ENCODE assay signal across 23 mouse cellular contexts in the genomic region with DNA sequence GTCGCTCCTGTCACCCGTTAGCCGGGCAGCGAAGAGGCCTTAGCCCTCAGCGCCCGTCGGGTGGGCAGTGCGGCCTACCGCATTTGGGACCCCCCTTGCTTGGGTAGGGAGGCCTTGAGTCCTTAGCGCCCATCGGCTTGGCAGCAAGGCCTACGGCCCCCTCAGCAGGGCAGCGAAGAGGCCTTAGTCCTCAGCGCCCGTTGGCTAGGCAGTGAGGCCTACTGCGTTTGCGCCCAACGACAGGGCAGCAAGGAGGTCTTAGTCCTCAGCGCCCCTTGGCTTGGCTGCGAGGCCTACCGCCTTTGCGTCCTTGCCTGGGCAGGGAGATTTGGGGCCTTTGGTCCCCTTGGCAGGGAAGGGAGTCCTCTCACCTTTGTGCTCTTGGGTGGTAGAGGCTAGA. TPM values are rescaled to one million over a fixed set of nuclear protein-coding genes. Genes with fewer than 3 reads are reported as not detected.
"Had no signal": no experiment of that assay in that cellular context is flagged by ENCODE, and none has a peak within 500 bp of the region (broad histone marks: within the 10 kb centered on the region; RNA-seq: fewer than 3 reads in every experiment).

No protein-coding gene starts in this region.

- DNase-seq: kidney, adult 18-20 months; kidney, postnatal 14 days; layer of hippocampus, adult 9-11 months; layer of hippocampus, postnatal 36 days; liver; liver, embryonic 13.5 days; liver, postnatal 0 days; lung, postnatal 36 days; retina, postnatal 1 day; right cerebral cortex, postnatal 4 days; spleen, adult 18-20 months; thymus, postnatal 14 days had no signal

- H3K36me3 ChIP-seq: intestine, embryonic 15.5 days; limb, embryonic 12.5 days; liver, embryonic 13.5 days; neural tube, embryonic 12.5 days had no signal

- H3K4me3 ChIP-seq: intestine, embryonic 15.5 days; limb, embryonic 12.5 days; liver, embryonic 13.5 days; neural tube, embryonic 12.5 days had no signal

- ATAC-seq: intestine, embryonic 15.5 days; liver, postnatal 0 days; lung, postnatal 0 days had no signal

- H3K27me3 ChIP-seq: intestine, embryonic 15.5 days; limb, embryonic 12.5 days; liver, embryonic 13.5 days; neural tube, embryonic 12.5 days had no signal

- H3K4me2 ChIP-seq: intestine, embryonic 15.5 days; limb, embryonic 12.5 days; liver, embryonic 13.5 days; neural tube, embryonic 12.5 days had no signal

- H3K27ac ChIP-seq: intestine, embryonic 15.5 days; limb, embryonic 12.5 days; liver, embryonic 13.5 days; neural tube, embryonic 12.5 days had no signal

- H3K9me3 ChIP-seq: intestine, embryonic 15.5 days; neural tube, embryonic 12.5 days had no signal

- H3K9ac ChIP-seq: intestine, embryonic 15.5 days; limb, embryonic 12.5 days; liver, embryonic 13.5 days; liver, postnatal 0 days; neural tube, embryonic 12.5 days had no signal

- H3K4me1 ChIP-seq: intestine, embryonic 15.5 days; limb, embryonic 12.5 days; liver, embryonic 13.5 days; neural tube, embryonic 12.5 days had no signal

RNA-seq across cellular contexts. Expression of gene Trim52, which starts 0.4 kb away (rescaled TPM):
- total RNA-seq: layer of hippocampus, adult 18-20 months; layer of hippocampus, postnatal 36 days; left cerebral cortex, adult 8-10 months; left cerebral cortex, postnatal 25 days; megakaryocyte progenitor cell, adult 5-6 weeks; neutrophil, adult 5-6 weeks had no signal
- polyA plus RNA-seq: intestine, embryonic 15.5 days; kidney, embryonic 14.5 days; limb, embryonic 12.5 days; liver, embryonic 13.5 days; liver, postnatal 0 days; lung, postnatal 0 days; neural tube, embryonic 12.5 days; stomach, embryonic 14.5 days had no signal
